Mouse (Mus musculus) cortical plate, adult 2 months (tissue): ENCODE results near the gene 1700001O22Rik.

Experiments used
- CTCF ChIP-seq: fragments of 200-500 bp; IDR thresholded peaks from 2 replicates; pipeline ENCODE4 v1.5.1; 2011; ENCODE audit warnings: mild to moderate bottlenecking, control low read depth, low read length; ENCODE audit not compliant: insufficient read depth; ENCODE audit errors: extremely low read depth
- POLR2A ChIP-seq: fragments of 200-500 bp; IDR thresholded peaks from 2 replicates; pipeline ENCODE4 v1.6.1; 2011; ENCODE audit warnings: mild to moderate bottlenecking, low read length, control low read depth; ENCODE audit not compliant: insufficient read depth; ENCODE audit errors: extremely low read depth

GRCm38 (mm10) chr2:30846723-30847122, 43.3 kb upstream of the 1700001O22Rik start:
- TF ChIP-seq POLR2A = no peak
- no peak for TF ChIP-seq CTCF
